ENCODE assay signal across 17 mouse cellular contexts in the genomic region with DNA sequence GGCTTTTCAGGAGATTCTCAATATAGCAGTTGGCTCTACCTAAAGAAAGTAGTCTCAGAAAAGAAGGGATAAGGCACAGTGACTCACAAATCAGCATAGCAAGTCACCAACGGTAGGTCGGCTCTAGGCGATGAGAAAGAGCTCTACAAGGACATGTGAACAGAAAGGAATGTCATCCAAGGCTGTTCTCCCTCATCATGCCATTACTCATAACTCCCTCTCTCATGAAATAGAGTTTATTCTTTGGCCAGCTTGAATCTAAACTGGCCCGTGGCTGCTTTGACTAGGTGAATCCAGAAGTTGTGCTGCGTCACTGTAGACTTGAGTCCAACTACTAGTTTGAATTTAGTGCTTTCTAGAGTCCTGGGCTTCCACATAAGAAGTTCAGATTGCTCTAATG.
"Had no signal": no experiment of that assay in that cellular context is flagged by ENCODE, and none has a peak within 500 bp of the region (broad histone marks: within the 10 kb centered on the region; RNA-seq: fewer than 3 reads in every experiment).

No protein-coding gene starts in this region.

- H3K36me3 ChIP-seq: lung, embryonic 15.5 days; midbrain, embryonic 13.5 days; midbrain, embryonic 15.5 days; neural tube, embryonic 12.5 days; stomach, embryonic 15.5 days had no signal

- ATAC-seq: lung, postnatal 0 days; midbrain, embryonic 13.5 days; midbrain, embryonic 15.5 days had no signal

- H3K9me3 ChIP-seq: lung, embryonic 15.5 days; midbrain, embryonic 13.5 days; midbrain, embryonic 15.5 days; stomach, embryonic 15.5 days had no signal

- H3K4me2 ChIP-seq: lung, embryonic 15.5 days; midbrain, embryonic 11.5 days; midbrain, embryonic 13.5 days; midbrain, embryonic 15.5 days; neural tube, embryonic 12.5 days; stomach, embryonic 15.5 days had no signal

- H3K4me3 ChIP-seq: lung, embryonic 15.5 days; megakaryocyte, embryonic 14.5 days; midbrain, embryonic 13.5 days; midbrain, embryonic 15.5 days; neural tube, embryonic 12.5 days; stomach, embryonic 15.5 days had no signal

- H3K27ac ChIP-seq: lung, embryonic 15.5 days; macrophage; midbrain, embryonic 13.5 days; midbrain, embryonic 15.5 days; neural tube, embryonic 12.5 days; stomach, embryonic 15.5 days; stomach, postnatal 0 days had no signal

- H3K9ac ChIP-seq: lung, embryonic 15.5 days; midbrain, embryonic 13.5 days; midbrain, embryonic 15.5 days; neural tube, embryonic 12.5 days; stomach, embryonic 15.5 days had no signal

- H3K27me3 ChIP-seq: lung, embryonic 15.5 days; megakaryocyte, embryonic 14.5 days; midbrain, embryonic 13.5 days; midbrain, embryonic 15.5 days; neural tube, embryonic 12.5 days; stomach, embryonic 15.5 days had no signal

- DNase-seq: lung, adult 2 months; lung, postnatal 14 days; lung, postnatal 36 days; right cerebral cortex, postnatal 14 days; thymus, adult 2 months; thymus, postnatal 25 days; thymus, postnatal 4 days had no signal

- H3K4me1 ChIP-seq: lung, embryonic 15.5 days; midbrain, embryonic 13.5 days; midbrain, embryonic 15.5 days; neural tube, embryonic 12.5 days; stomach, embryonic 15.5 days had no signal
